In genomic region chr6:29203861-29204585, GRCm38 (mm10) we compare ENCODE assay signal across 22 mouse cellular contexts. TPM values are rescaled to one million over a fixed set of nuclear protein-coding genes. Genes with fewer than 3 reads are reported as not detected.
"Had no signal": no experiment of that assay in that cellular context is flagged by ENCODE, and none has a peak within 500 bp of the region (broad histone marks: within the 10 kb centered on the region; RNA-seq: fewer than 3 reads in every experiment).

No protein-coding gene starts in this region.

- H3K36me3 ChIP-seq: liver, embryonic 15.5 days had no signal

- H3K4me3 ChIP-seq: layer of hippocampus, adult 2 months; liver, embryonic 12.5 days; liver, embryonic 15.5 days; lung, embryonic 15.5 days; neural tube, embryonic 12.5 days; neural tube, embryonic 15.5 days; stomach, embryonic 15.5 days had no signal

- H3K4me1 ChIP-seq: liver, embryonic 15.5 days; lung, embryonic 15.5 days had no signal

- ATAC-seq: liver, embryonic 12.5 days had no signal

- H3K27me3 ChIP-seq: lung, embryonic 15.5 days; stomach, embryonic 15.5 days had no signal

- H3K27ac ChIP-seq: kidney, postnatal 0 days; layer of hippocampus, adult 2 months; liver, embryonic 12.5 days; liver, embryonic 15.5 days; lung, embryonic 15.5 days; neural tube, embryonic 12.5 days; neural tube, embryonic 15.5 days; stomach, embryonic 15.5 days had no signal

- DNase-seq: kidney, adult 2 months; layer of hippocampus, adult 9-11 months; lung, adult 18-20 months; lung, postnatal 10 days; lung, postnatal 4 days; midbrain, embryonic 14.5 days; right cerebral cortex, adult 18-20 months; right cerebral cortex, postnatal 14 days; right cerebral cortex, postnatal 4 days; spleen, adult 18-20 months; thymus, postnatal 36 days had no signal

- H3K4me2 ChIP-seq: liver, embryonic 12.5 days; liver, embryonic 15.5 days; lung, embryonic 15.5 days; midbrain, embryonic 11.5 days; neural tube, embryonic 12.5 days; neural tube, embryonic 15.5 days; stomach, embryonic 15.5 days had no signal

- H3K9me3 ChIP-seq: liver, embryonic 12.5 days; liver, embryonic 15.5 days; lung, embryonic 15.5 days; neural tube, embryonic 12.5 days; neural tube, embryonic 15.5 days; stomach, embryonic 15.5 days had no signal

- H3K9ac ChIP-seq: liver, embryonic 12.5 days; liver, embryonic 15.5 days; lung, embryonic 15.5 days; neural tube, embryonic 12.5 days; neural tube, embryonic 15.5 days; stomach, embryonic 15.5 days had no signal

RNA-seq across cellular contexts. Expression of gene Prrt4, which starts 24.6 kb away (rescaled TPM):
- total RNA-seq: megakaryocyte progenitor cell, adult 5-6 weeks; megakaryocyte-erythroid progenitor cell, adult 5-6 weeks had no signal
